Mouse (Mus musculus): Measurements from ENCODE around the gene Gnai2. TPM values are rescaled to one million over a fixed set of nuclear protein-coding genes. Genes with fewer than 3 reads are reported as not detected.

Gnai2 gene
- total RNA-seq, 2 experiments from 2014 or later, result 241 to 257 TPM

DNA sequence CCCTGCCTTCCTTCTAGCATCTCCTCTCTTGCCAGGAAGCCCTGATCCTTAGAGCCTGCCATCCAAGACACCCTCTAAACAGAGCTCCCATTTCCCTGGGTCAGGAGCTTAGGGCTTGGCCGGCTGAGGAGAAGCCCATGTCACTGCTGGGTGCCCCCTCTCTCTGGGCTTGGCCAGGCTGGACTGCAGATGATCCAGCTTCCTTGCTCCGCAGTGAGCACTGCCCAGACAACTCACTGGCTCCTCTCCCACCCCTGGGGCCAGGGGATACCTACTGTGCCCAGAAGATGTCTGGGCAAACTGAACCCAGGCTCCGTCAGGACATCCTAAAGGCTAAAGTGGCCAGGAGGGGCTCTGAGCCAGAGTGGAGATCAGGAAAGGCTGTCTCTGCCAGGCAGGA lies 24.8 kb upstream of the Gnai2 start:
- intact Hi-C loops (cut with DNase I), result no loop called here
- DNase-seq (ENCODE audit: low spot score), result no peak

- intact Hi-C loops (cut with DNase I), result no loop called here
- no peak for DNase-seq (ENCODE audit: low spot score)
These were observed 24.4 kb upstream of the Gnai2 start for GRCm38 (mm10) chr9:107659551-107659950.

GRCm38 (mm10) chr9:107658096-107658495 lies 22.9 kb upstream of the Gnai2 start:
- DNase-seq (ENCODE audit: low spot score), result no peak
- intact Hi-C loops (cut with DNase I), result no loop called here

DNA sequence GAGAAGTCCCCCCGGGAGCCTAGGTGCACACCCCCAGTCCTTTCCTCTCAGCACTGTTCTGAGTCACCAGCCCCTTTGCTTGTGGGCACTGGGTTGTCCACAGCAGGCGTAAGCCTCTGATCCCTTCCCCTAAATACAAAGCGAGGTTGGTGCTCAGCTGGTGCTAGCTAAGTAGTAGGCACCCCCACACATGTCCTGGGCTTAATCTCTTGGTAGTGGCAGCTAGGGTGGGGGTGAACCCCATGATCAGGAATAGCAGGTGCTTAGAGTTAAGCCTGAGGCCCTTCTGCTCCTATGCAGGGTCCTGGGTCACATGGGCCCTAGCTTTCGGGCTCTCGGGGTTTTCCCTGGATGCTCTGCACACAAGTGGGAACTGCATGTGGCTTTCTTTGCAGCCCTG lies 22.0 kb upstream of the Gnai2 start:
- DNase-seq (ENCODE audit: low spot score), result no peak
- intact Hi-C loops (cut with DNase I), result no loop called here

DNA sequence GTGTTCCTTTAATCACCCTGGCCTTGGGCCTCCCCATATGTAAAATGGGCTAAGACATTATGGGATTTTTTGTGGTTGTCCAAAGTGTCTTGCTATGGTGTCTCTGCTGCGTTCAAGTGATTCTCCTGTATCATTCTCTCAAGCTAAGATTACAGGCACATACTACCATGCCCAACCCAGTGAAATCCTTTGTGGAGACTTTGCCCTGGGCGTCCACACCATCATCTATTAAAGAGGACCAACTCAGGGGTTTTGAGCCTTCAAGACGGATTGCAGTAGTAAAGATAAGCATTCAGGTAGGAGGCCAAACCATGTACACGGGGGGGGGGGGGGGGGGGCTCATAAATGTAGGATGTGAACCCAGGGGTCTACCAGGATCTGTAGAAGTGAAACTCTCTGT lies 19.4 kb upstream of the Gnai2 start:
- intact Hi-C loops (cut with DNase I), result no loop called here
- no peak for DNase-seq (ENCODE audit: low spot score)

DNA sequence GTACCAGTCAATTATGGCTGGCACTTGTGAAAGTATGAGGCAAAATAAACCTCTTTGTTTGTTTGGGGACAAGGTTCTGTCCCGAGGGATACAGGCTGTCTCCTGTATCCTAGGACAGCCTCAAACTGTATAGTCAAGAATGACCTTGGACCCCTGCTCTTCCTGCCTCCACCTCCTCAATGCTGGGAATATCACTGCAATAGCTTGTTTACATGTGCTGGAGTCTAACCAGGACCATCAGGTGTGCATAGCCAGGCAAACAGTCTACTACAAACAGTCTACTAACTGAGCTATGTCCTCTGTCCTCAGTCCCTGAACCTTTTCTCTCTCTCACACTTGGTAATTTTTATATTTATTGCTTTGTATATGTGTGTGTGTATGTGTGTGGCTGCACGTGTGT lies 18.3 kb upstream of the Gnai2 start:
- intact Hi-C loops (cut with DNase I), result no loop called here
- DNase-seq (ENCODE audit: low spot score), result no peak

DNA sequence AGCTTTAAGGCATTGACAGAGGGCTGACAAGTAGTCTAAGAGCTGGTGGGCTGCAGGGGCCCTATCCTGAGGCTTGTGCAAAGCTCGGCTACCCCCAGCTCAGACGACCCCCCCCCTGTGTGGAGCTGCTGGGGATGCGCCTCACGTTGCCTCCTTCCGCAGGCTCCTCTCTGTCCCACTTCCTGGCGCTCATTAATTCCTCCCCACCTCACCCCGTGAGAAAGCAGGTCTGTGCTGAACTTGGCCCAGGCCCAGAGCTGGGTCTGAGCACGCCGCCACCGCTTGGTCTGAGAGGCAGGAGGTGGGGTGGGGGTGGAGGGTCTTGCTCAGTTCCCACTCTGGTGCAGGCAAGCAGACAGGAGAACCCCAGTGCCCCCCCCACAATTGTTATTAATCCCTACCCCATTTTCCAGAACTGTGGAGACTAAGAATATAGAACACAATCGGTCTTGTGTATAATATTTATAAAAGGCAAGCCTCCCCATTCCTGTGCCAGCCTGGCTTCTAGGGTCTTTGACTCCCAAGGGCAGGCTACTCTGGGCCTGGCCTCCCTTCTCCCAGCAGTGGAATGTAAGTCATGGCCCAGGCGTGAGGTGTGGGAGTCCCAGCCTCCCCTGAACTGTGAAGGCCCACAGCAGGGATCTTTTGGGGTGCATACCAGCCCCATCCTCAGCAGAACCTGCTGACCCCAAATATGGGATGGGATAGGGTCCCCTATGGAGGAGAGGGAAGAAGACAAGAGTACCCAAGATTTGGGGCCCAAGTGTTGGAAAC lies 15.7 kb upstream of the Gnai2 start:
- intact Hi-C loops (cut with DNase I), result no loop called here
- DNase-seq (ENCODE audit: low spot score), result no peak

GRCm38 (mm10) chr9:107650225-107650624 lies 15.1 kb upstream of the Gnai2 start:
- DNase-seq (ENCODE audit: low spot score), result no peak
- intact Hi-C loops (cut with DNase I), result no loop called here

DNA sequence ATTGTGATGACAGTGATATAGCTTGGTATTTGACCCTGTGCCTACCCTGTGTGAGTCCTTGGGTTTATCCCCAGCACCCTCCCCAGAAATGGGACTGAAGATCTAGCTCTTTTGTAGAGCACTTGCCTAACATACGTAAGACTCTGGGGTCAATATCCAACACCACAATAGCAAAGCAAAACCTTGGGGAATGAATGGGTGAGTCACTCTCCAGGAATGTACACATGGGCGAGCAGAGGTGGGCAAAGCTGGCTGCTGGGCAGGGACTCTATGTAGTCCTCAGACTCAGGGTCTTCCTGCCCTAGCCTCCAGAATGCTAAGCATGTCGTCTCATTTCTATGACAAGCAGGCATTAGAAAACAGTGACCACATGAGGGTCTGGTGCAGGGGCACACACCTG lies 13.6 kb upstream of the Gnai2 start:
- no peak for DNase-seq (ENCODE audit: low spot score)
- intact Hi-C loops (cut with DNase I), result no loop called here

GRCm38 (mm10) chr9:107646975-107647374 lies 11.8 kb upstream of the Gnai2 start:
- DNase-seq (ENCODE audit: low spot score), result no peak
- intact Hi-C loops (cut with DNase I), result no loop called here

- intact Hi-C loops (cut with DNase I), result loop anchor here (1.0 kb wide), 1 partner anchor 31 kb away; no protein-coding TSS in a partner anchor
- no peak for DNase-seq (ENCODE audit: low spot score)
These were observed 10.4 kb upstream of the Gnai2 start for GRCm38 (mm10) chr9:107645577-107645976.

GRCm38 (mm10) chr9:107645153-107645510 lies 10.0 kb upstream of the Gnai2 start:
- DNase-seq (ENCODE audit: low spot score), result no peak
- intact Hi-C loops (cut with DNase I), result loop anchor here (1.0 kb wide), 1 partner anchor 31 kb away; no protein-coding TSS in a partner anchor

DNA sequence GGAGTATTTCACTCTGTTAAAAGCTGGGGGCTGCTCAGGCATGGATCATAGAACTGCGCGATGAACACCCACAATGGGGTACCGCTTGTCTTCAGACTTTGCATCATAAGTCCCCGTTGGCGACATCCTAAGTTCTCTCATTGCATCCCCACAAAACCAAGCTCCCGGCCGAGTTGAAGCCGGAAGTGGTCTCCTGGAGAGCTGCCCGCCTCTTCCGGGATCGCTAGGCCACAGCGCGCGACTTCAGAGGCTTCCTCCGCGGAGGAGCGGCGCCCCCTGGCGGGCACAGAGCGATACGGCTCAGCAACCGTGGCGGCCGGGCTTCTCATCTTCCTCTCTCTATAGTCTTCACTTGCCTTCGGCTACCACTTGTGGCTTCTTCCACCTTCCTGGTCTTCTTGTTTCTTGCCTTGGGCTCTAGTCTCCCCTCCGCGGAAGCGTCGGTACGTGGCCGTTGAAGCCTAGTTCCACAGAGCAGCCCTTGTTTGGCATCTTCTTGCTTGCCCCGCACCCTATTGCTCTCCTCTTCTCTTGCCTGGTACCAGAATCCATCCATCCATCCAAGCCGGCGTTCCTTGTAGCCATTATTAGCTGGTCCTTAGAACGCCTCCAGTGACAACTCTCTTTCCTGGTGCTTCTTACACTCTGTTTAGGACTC lies 9.5 kb upstream of the Gnai2 start:
- DNase-seq (ENCODE audit: low spot score), result peak; percentile 78

DNA sequence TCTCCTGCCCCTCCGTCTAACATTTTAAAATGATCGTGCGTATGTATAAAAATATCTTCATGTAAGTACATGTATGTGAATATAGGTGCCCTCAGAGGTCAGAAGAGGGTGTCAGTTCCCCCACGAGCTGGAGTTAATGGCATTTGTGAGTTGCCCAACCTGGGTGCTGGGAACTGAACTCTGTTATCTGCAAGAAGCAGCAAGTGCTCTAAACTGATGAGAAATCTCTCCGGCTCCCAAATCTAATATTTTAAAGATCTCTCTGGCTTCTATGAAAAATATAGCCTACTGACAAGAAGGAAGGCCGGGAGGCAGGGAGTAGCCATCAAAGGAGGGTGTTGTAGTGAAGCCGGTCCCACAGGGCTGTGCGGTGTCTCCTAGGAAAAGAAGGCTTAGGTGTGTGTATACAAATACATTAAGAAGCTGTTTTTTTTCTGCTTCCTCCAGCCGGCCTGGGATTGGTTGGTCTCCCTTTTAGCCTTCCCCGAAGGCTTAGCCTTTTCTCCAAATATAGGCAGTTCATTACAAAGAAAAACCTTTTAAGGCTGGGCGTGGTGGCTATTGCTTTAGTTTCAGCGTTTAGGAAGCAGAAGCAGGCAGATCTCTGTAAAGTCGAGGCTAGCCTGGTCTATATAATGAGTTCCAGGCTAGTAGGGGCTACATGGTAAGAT lies 8.5 kb upstream of the Gnai2 start:
- no peak for DNase-seq (ENCODE audit: low spot score)
- intact Hi-C loops (cut with DNase I), result loop anchor here (1.0 kb wide), 2 partner anchors 17 to 41 kb away; no protein-coding TSS in a partner anchor

More for the DNA sequence above, 9.5 kb upstream of the Gnai2 start:
- intact Hi-C loops (cut with DNase I), result loop anchor here (1.0 kb wide), 3 partner anchors 18 to 42 kb away; no protein-coding TSS in a partner anchor

DNA sequence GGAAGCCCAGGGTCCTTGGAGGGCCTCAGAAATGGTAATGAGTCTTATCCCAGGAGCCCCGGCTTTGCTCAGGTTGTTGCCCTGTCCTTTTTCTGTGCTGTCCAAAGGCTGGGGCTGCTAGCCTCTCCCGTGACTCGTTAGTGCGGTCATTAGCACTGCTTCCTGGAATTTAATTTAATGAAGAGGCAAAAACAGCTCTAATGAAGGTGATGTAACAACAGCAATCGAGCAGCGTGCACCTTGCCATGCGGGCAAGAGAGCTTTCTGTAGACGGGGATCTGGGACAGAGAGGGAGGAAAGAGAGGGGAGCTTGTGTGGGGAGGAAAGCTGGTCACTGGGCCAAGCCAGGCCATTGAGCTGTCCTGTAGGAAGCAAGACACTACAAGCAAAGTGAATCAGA lies 6.5 kb upstream of the Gnai2 start:
- no peak for DNase-seq (ENCODE audit: low spot score)
- intact Hi-C loops (cut with DNase I), result no loop called here

DNA sequence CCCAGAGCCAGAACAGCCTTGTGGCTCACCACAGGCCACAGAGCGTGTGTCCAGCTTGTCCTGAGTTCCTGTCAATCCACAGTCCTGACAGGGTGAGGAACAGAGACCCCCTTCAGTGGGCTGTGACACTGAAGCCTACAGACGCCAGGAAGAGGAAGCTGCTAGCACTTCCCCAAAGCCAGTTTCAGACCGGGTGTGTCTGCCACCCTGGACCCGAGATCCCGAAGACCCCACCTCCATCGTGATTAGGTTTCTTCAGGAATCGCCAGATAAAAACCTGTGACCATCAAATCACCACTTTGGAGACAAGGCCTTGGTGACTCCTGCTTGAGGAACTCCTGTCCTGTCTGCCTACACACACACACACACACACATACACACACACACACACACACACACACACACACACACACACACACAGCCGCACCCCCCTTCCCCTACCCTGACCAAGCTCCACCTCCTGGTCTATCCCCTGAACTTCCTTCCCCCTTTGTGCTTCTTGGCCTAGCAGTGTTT lies 5.1 kb upstream of the Gnai2 start:
- no peak for DNase-seq (ENCODE audit: low spot score)
- intact Hi-C loops (cut with DNase I), result no loop called here

GRCm38 (mm10) chr9:107637070-107637469 lies 1.9 kb upstream of the Gnai2 start:
- DNase-seq (ENCODE audit: low spot score), result no peak
- intact Hi-C loops (cut with DNase I), result no loop called here

GRCm38 (mm10) chr9:107634406-107635278 lies 525 bp downstream of the Gnai2 start:
- no peak for DNase-seq (ENCODE audit: low spot score)
- intact Hi-C loops (cut with DNase I), result loop anchor here (2.0 kb wide), 1 partner anchor 14 kb away; no protein-coding TSS in a partner anchor

DNA sequence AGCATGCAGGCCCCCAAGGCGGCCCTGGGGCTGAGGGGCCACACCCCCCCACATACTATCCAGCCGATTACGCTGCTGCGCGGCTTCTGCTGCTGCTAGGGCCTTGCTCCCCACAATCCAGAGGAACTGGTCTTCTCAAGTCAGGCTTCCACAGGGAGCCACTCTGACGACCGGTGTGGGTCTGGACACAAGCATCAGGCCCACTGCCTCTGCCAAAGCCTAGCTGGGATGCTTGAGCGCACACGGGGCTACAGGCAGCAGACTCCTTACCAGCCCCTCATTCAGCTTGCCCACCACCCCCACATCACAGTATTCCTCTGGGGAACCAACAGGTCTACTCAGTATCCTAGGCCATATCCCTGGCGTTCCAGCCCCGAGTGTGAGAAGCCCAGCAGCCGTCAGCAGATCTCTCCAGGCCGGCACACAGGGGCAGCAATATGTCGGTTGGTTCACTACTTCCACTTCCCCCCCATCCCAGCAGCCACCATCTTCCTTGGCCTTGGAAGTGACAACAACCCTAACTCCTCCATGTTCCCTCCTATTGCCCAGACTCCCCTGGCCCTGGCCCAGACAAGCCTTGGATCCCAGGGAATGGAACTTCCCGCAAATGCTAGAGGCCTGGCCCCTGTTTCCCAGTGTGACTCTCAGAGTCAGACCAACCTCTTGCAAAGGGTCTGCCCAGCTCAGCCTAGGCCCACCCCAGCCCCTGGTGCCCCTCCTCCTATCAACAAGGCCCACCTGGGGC lies 1.3 kb downstream of the Gnai2 start:
- no peak for DNase-seq (ENCODE audit: low spot score)
- intact Hi-C loops (cut with DNase I), result loop anchor here (2.0 kb wide), 1 partner anchor 13 kb away; no protein-coding TSS in a partner anchor

Measured in heart, postnatal 25 days (tissue).